Mouse (Mus musculus): ENCODE data around the gene Med12.

- no peak for TF ChIP-seq CTCF (IDR thresholded peaks at IDR 0.05)
- no peak for TF ChIP-seq EP300 (IDR thresholded peaks at IDR 0.05; ENCODE audit: insufficient read depth, low read depth, low read length)
- TF ChIP-seq POLR2A (IDR thresholded peaks at IDR 0.05; ENCODE audit: insufficient read depth, low read depth, low read length) = no peak
Observed at GRCm38 (mm10) chrX:101273875-101274738, at the start of gene Med12.

Data from heart, adult 2 months (tissue).